Mouse (Mus musculus) forebrain, postnatal 0 days (tissue): Measurements from ENCODE around the gene Smoc1. TPM values are rescaled to one million over a fixed set of nuclear protein-coding genes. Genes with fewer than 3 reads are reported as not detected.

Experiments used
- ATAC-seq: fragments of 200-750 bp; cut with Nextera tagmentation; 2 replicates; pipeline ENCODE4 v1.8.0; 2017; ENCODE audit warnings: mild to moderate bottlenecking, moderate library complexity
- DNase-seq: peaks from one replicate; pipeline ENCODE4 v3.0.0-alpha.2; 2015
- H3K27ac ChIP-seq: fragments of 300-500 bp; sonication (generic); 2 replicates; pipeline ENCODE4 v1.5.1; 2014; ENCODE audit warnings: low read depth, mild to moderate bottlenecking, antibody characterized with exemption, low read length, moderate library complexity, mixed read lengths
- H3K27me3 ChIP-seq: fragments of 300-500 bp; sonication (generic); 2 replicates; pipeline ENCODE4 v1.6.1; 2014; ENCODE audit warnings: mild to moderate bottlenecking, low read length, mixed read lengths; ENCODE audit not compliant: insufficient read depth
- H3K36me3 ChIP-seq: fragments of 300-500 bp; sonication (generic); 2 replicates; pipeline ENCODE4 v1.6.1; 2014; ENCODE audit warnings: mild to moderate bottlenecking, moderate library complexity; ENCODE audit not compliant: insufficient read depth
- H3K4me1 ChIP-seq: fragments of 300-500 bp; sonication (generic); 2 replicates; pipeline ENCODE4 v1.6.1; 2014; ENCODE audit warnings: antibody characterized with exemption; ENCODE audit not compliant: insufficient read depth
- H3K4me2 ChIP-seq: fragments of 300-500 bp; sonication (generic); 2 replicates; pipeline ENCODE4 v1.6.1; 2014; ENCODE audit warnings: low read depth, mild to moderate bottlenecking, moderate library complexity
- H3K4me3 ChIP-seq: fragments of 300-500 bp; sonication (generic); 2 replicates; pipeline ENCODE4 v1.5.1; 2014; ENCODE audit warnings: low read depth, low read length, mixed read lengths
- H3K9ac ChIP-seq: fragments of 300-500 bp; sonication (generic); 2 replicates; pipeline ENCODE4 v1.6.1; 2014; ENCODE audit warnings: mild to moderate bottlenecking
- H3K9me3 ChIP-seq: fragments of 300-500 bp; sonication (generic); 2 replicates; pipeline ENCODE4 v1.6.1; 2016; ENCODE audit warnings: low read length
- CTCF ChIP-seq: sonication (generic); IDR thresholded peaks from 2 replicates; pipeline ENCODE4 v1.5.1; 2016; ENCODE audit warnings: antibody characterized with exemption, control low read depth, low read depth
- WGBS: fragments of 180-500 bp; shearing (Covaris S2); extraction: QIAGEN DNeasy Blood & Tissue Kit; methylation state at CpG from one replicate; pipeline ENCODE4 v1.1.7; 2014; 5-methylcytosine and 5-hydroxymethylcytosine counted together
- polyA plus RNA-seq: library from polyadenylated mRNA; unstranded; fragments of >200 nt; fragmentation: Nextera tagmentation; extraction: Ambion mirVana; gene quantifications from 2 replicates; pipeline ENCODE4 v1.2.1, GENCODE M21; 2015
- total RNA-seq: library from RNA; depleted of rRNA; stranded (reverse); fragments of >200 nt; gene quantifications from 2 replicates; pipeline ENCODE4 v1.2.3, GENCODE M21; 2014

Gene Smoc1
- total and polyA plus RNA-seq, 2 experiments from 2014 or later, result 12.3 to 16.9 TPM

DNA sequence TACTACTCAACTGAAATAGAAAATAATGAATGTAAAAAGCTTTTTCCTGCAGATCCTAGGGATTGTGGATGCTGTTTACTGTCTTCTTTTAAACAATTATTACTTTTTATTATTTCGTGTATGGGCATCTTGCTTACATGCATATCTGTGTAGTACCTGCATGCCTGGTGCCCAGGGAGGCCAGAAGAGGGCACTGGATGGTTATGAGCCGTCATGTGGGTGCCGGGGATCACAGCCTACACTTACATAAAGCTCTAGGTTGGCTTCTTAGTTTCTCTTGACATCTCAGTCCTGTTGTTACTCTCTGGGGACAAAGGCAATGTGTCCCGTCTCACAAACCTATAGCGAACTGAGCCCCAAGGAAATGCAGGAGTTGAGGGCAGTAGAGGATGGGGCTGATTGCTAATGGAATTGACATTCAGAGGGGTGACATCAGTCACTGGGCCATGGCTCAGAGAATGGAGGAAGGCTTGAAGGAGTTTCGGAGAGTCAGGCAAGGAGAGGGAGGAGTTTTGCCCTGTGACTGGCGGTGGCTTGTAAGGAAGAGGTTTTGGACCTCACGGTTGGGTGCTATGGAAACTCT, 34.0 kb upstream of the Smoc1 start:
- peaks cover 4% of the 10 kb centered on the region; the same call in 1 of the 2 replicates for H3K9me3 ChIP-seq
- no peak overlapping the region for H3K9ac ChIP-seq
- peak; percentile 37 for TF ChIP-seq CTCF
- H3K27me3 ChIP-seq, result no peaks in the 10 kb centered on the region
- ATAC-seq (no peak), DNase-seq (no peak)
- no peak overlapping the region for H3K4me2 ChIP-seq
- 79% methylated on average over 8 of the region's 8 CpGs for WGBS
- no peak overlapping the region for H3K27ac ChIP-seq
- no peaks in the 10 kb centered on the region for H3K36me3 ChIP-seq
- H3K4me1 ChIP-seq, result no peaks in the 10 kb centered on the region
- no peak overlapping the region for H3K4me3 ChIP-seq

DNA sequence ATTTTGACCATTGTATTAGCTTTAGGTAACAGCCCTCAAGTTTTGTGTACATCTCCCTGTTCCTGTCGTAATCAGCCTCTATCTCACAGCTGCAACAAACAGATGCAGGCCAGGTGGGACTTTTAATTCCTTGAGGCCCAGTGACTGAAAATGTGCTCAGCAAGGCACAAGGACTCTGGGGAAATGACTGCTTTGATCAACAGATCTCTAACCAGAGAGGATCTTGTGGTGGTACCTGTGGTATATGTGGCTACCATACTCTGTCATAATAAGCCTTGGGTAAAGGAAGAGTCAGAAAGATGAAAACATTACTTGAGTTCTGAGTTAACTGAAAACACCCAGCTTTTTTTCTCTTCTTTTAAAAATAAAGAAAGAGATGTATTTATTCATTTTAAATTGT, 32.8 kb upstream of the Smoc1 start:
- no peak for TF ChIP-seq CTCF
- WGBS, result 80% methylated on average over 1 of the region's 1 CpGs
- ATAC-seq, result no peak
- Histone ChIP-seq H3K9ac (no peak overlapping the region), H3K27ac (no peak overlapping the region), H3K4me1 (no peaks in the 10 kb centered on the region), H3K4me2 (no peak overlapping the region), H3K4me3 (no peak overlapping the region), H3K9me3 (peaks cover 4% of the 10 kb centered on the region; the same call in 1 of the 2 replicates), H3K27me3 (no peaks in the 10 kb centered on the region), H3K36me3 (no peaks in the 10 kb centered on the region)
- no peak for DNase-seq

DNA sequence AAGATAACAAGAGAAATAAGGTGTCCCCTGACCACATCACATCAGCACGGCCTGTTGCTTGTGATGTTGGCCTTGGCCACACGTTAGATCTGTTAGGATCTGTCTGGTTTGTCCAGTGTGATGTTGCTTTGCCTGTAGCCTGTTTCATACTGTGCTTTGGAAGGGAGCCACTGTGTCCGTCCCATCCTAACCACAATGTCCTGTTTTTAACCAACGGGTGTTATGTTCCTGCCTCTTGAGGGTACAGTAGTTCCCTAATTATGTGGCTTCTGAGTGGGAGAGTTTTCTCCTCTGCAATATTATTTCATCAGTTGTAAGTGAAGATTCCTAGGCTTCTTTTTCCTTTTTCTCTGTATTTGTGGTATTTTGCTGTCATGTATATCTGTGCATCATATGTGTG, 31.3 kb upstream of the Smoc1 start:
- Histone ChIP-seq H3K4me1 (no peaks in the 10 kb centered on the region), H3K27me3 (no peaks in the 10 kb centered on the region; the same call in 1 of the 2 replicates), H3K4me3 (no peak overlapping the region), H3K36me3 (no peaks in the 10 kb centered on the region), H3K27ac (no peak overlapping the region), H3K4me2 (no peak overlapping the region), H3K9ac (no peak overlapping the region), H3K9me3 (peaks cover 4% of the 10 kb centered on the region; the same call in 1 of the 2 replicates)
- DNase-seq, result no peak
- no peak for ATAC-seq
- WGBS, result 92% methylated on average over 4 of the region's 4 CpGs
- no peak for TF ChIP-seq CTCF

DNA sequence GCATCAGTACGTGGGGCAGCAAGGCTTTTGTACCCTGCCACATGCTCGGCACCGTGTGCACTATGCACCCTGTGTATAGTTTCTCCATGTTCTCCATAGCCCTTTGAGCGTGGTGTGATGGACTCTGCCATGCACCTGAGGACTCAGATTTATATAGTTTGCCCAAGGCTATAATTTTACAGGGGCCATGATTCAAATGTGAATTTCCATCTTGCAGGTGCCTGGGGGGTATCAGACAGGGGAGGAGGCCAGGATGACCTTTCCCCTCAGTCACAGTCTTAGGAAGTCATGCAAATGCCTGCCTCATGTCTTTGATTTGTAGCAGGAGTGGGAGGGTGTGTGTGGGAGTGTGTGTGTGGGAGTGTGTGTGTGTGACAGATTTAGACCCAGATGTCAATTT, 29.0 kb upstream of the Smoc1 start:
- ATAC-seq, result no peak
- Histone ChIP-seq H3K27ac (no peak overlapping the region), H3K4me1 (no peaks in the 10 kb centered on the region), H3K36me3 (no peaks in the 10 kb centered on the region), H3K9me3 (peaks cover 4% of the 10 kb centered on the region; the same call in 1 of the 2 replicates), H3K4me3 (no peak overlapping the region), H3K27me3 (no peaks in the 10 kb centered on the region; the same call in 1 of the 2 replicates), H3K4me2 (no peak overlapping the region), H3K9ac (no peak overlapping the region)
- no peak for DNase-seq
- WGBS, result 81% methylated on average over 4 of the region's 4 CpGs
- no peak for TF ChIP-seq CTCF

DNA sequence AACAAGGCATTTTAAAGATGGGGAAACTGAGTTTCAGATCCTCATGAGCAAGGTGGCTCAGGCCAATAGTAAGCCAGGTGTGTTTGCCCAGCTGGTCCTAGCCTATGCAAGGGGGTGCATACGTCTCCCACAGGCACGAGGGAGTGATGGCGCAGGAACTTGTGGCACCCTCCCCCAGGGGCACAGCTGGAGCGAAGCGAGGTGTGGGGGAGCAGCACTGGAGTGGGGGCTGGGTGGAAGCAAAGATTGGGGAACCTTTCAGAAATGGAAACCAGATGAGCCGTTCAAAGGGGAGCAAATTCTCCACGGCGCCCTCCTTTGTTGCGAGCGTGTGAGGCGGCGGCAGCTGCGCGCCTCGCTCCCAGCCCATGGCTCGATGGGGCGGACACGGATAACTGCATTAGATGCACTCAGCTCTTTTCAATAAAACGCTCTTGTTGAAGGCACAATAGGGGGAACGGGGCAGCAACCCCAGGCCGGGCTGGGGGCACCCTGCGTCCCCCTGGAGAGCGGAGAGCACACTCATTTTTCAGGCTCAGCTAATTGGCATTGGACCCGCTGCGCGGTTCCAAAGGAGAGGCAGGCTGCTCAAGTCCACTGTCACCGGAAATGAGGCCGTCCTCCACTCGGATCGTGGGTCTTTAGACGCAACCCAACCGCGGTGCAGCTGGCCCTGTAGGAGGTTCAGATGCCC, 27.9 kb upstream of the Smoc1 start:
- peak; percentile 61 for ATAC-seq

DNA sequence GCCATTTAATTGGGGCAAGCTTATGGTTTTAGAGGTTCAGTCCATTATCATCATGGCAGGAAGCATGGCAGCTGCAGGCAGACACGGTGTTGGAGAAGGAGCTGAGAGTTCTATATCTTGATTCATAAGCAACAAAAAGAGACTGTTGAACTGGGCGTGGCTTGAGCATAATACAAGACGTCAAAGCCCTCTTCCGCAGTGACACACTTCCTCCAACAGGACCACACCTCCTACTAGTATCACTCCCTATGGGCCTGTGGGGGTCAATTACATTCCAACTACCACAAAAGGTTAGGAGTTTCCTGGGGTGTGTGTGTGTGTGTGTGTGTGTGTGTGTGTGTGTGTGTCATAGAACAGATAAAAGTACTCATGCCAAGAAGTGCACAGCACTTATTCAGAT, 25.7 kb upstream of the Smoc1 start:
- DNase-seq, result no peak
- H3K9ac ChIP-seq, result no peak overlapping the region
- no peaks in the 10 kb centered on the region for H3K4me1 ChIP-seq
- no peaks in the 10 kb centered on the region; the same call in 1 of the 2 replicates for H3K27me3 ChIP-seq
- no peak overlapping the region for H3K4me2 ChIP-seq
- no peak for TF ChIP-seq CTCF
- H3K36me3 ChIP-seq, result no peaks in the 10 kb centered on the region
- 79% methylated on average over 4 of the region's 4 CpGs for WGBS
- peaks cover 1% of the 10 kb centered on the region; the same call in 1 of the 2 replicates for H3K9me3 ChIP-seq
- H3K4me3 ChIP-seq, result no peak overlapping the region
- no peak overlapping the region for H3K27ac ChIP-seq
- no peak for ATAC-seq

More for the DNA sequence above, 27.9 kb upstream of the Smoc1 start:
- Histone ChIP-seq H3K9me3 (peaks cover 4% of the 10 kb centered on the region; the same call in 1 of the 2 replicates), H3K27ac (0 out of 2 replicates have a peak overlapping the region, but pooled peaks have one; percentile 21), H3K4me2 (peak overlapping the region; percentile 41), H3K4me1 (no peaks in the 10 kb centered on the region), H3K9ac (peak overlapping the region; percentile 28), H3K4me3 (peak overlapping the region; percentile 24), H3K27me3 (no peaks in the 10 kb centered on the region; the same call in 1 of the 2 replicates), H3K36me3 (no peaks in the 10 kb centered on the region)
- peak; percentile 35 for DNase-seq
- WGBS, result 4% methylated on average over 33 of the region's 33 CpGs
- no peak for TF ChIP-seq CTCF

DNA sequence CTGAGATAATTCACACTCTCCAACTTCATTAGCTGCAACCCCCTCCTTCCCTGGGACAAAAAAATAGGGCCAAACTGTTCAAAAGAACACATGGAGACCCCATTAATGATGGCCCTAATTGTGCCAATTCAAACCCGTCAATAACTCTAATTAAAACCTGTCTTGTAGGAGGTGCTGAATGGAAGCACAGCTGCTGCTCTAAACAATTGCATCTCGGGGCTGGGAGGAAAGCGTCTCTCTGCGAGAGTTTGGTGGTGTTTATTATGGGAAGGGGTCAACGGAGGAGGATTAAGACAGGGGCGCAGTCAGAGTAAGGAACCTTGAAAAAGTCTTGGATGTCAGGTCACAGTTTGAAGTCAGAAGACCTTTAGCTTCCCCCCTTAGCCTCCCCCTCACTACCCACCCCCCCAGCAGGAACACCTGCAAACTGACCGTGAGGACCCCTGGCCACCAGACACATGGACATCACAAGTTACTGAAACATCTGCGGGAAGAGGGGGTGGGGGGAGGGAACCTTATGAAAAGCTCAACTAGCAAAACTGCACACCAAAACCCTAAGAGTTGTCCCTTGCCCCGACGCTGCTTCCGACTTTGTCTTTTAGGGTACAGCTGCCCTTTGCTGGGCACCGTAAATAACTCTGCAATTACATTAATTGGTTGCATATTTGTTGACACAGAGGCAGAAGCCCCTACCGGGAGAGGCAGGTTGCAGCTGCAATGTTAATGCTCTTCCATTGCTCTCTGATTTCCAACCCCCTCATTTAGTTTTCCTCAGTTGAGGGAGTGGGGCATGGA, 23.6 kb upstream of the Smoc1 start:
- H3K9ac ChIP-seq, result no peak overlapping the region
- DNase-seq (peak; percentile 33), ATAC-seq (peak; percentile 81; the same call in 1 of the 2 replicates)
- H3K36me3 ChIP-seq, result no peaks in the 10 kb centered on the region
- no peaks in the 10 kb centered on the region for H3K9me3 ChIP-seq
- TF ChIP-seq CTCF, result no peak
- 7% methylated on average over 13 of the region's 13 CpGs for WGBS
- H3K27ac ChIP-seq, result no peak overlapping the region
- H3K4me2 ChIP-seq, result no peak overlapping the region
- no peaks in the 10 kb centered on the region; the same call in 1 of the 2 replicates for H3K27me3 ChIP-seq
- H3K4me3 ChIP-seq, result no peak overlapping the region
- no peaks in the 10 kb centered on the region for H3K4me1 ChIP-seq
